Mouse (Mus musculus): ENCODE data around the gene Gm49395.

DNA sequence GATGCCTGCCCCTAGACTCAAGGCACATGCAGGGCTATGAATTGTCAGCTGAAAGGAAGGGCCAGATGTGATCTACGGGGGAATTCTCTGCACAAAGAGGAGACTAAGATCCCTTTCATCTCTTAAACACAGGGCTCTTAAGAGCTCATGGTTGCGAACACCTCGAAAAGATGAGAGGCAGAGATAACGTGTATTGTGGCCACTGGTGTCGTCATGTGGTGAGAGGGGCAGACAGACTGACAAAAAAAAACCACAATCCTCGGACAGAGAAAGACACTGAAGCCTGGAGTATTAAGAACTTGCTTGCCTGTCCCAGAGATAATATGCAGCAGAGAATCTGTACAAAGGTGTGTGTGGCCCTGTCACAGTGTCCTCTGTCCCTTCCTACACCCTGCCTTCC lies 90.2 kb downstream of the Gm49395 start:
- no peak for TF ChIP-seq CTCF (IDR thresholded peaks at IDR 0.05; ENCODE audit: borderline replicate concordance, extremely low read depth, insufficient read depth, insufficient read length)
- no peak for TF ChIP-seq POLR2A (IDR thresholded peaks at IDR 0.05; ENCODE audit: borderline replicate concordance, extremely low read depth, insufficient read depth, insufficient read length, poor library complexity, severe bottlenecking)
